Mouse (Mus musculus): ENCODE data around the gene Etaa1.
"Not testable (repeated sequence)": the region's sequence is repeated elsewhere in the genome, so short reads cannot be mapped to it uniquely, and the experiment has no call there.

The Etaa1 gene

GRCm38 (mm10) chr11:17953231-17954134 is at the start of gene Etaa1:
Etaa1 (minus strand) TSS chr11:17953875.
- peak; percentile 93 for DNase-seq (ENCODE audit: low spot score in 2 of 2)

DNA sequence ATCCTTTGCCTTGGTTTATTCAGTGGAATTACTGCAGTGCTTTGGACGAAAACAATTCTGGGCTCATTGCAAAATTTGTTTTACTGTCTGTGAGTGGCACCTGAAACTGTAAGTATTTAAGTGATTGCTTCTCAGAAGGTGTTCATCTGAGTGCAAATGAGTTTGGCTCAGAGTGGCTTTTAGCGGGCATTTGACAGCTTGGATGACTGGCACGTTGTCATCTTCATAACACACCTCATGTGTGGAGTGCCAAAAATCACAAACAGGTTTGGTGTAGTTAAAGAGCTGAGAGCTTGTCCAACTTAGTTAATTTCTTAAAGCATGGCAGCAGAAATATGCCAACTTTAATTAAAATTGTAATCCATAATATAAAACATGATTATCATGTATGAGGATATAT is 40.5 kb upstream of the Etaa1 start:
- no peak for DNase-seq (ENCODE audit: low spot score in 2 of 2)

DNA sequence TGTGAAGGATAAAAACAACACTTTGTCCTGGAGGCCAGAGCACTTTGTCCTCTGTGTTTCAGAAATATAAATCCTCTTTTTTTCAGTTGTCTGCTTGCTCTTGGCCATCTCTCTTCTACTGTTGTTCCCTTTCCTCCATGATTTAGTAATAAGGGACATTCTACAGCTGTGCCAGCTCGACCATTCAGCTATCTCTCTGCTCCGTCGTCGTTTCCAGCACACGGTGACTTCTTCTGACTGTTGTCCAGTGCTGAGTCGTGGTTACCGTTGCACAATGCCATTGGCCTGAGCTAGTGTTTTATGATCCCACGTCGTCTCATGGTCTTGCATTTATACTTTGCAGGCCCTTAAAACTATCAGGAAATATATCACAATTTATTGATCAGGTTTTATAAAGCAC is 38.6 kb upstream of the Etaa1 start:
- no peak for DNase-seq (ENCODE audit: low spot score in 2 of 2)

- no peak for DNase-seq (ENCODE audit: low spot score in 2 of 2)
Measured at GRCm38 (mm10) chr11:17983331-17983730, 29.7 kb upstream of the Etaa1 start.

GRCm38 (mm10) chr11:17981246-17981645 is 27.6 kb upstream of the Etaa1 start:
- DNase-seq (ENCODE audit: low spot score in 2 of 2) = no peak

DNA sequence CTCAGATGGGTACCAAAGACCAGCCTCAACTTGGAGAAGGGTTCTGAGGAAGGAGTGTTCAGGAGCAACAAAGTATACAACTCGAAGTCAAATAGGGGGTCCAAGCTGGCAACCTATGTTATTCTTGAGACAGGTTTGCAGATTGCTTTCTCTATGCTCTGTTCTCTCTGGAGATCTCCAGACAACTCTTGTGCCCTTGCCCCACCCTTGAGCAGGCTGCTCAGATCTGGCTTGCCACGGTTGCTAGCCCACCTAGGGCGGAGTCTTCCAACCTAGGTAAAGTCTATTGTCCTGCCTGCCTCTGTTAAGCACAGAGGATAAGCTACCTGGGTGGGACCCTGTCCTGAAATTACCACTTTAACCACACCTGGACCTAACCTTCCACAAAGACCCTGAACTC is 21.9 kb upstream of the Etaa1 start:
- DNase-seq (ENCODE audit: low spot score in 2 of 2) = no peak

- DNase-seq (ENCODE audit: low spot score in 2 of 2) = no peak
Measured at GRCm38 (mm10) chr11:17952791-17953190, 884 bp downstream of the Etaa1 start.

GRCm38 (mm10) chr11:17951336-17951735 is 2.3 kb downstream of the Etaa1 start:
- no peak for DNase-seq (ENCODE audit: low spot score in 2 of 2)

GRCm38 (mm10) chr11:17939168-17939567 is 14.5 kb downstream of the Etaa1 start:
- no peak for DNase-seq (ENCODE audit: low spot score in 2 of 2)

DNA sequence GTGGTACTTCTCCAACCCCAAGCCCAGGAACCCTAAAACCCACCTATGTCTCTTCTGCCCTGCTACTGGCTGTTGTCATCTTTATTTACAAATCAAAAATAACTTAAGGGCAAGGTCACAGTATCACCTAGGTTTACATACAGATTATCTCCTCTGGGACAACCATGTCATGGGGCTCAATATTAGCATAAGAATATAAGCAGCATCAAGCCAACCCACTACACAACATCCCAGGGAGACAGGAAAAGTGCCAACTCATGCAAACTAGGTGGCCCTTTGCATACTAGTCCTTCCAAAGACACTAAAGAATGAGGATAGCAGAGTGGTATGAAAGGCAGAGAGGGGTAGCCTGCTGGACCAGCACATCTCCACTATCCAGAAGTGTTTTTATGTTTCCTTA is 15.7 kb downstream of the Etaa1 start:
- DNase-seq (ENCODE audit: low spot score in 2 of 2) = no peak

DNA sequence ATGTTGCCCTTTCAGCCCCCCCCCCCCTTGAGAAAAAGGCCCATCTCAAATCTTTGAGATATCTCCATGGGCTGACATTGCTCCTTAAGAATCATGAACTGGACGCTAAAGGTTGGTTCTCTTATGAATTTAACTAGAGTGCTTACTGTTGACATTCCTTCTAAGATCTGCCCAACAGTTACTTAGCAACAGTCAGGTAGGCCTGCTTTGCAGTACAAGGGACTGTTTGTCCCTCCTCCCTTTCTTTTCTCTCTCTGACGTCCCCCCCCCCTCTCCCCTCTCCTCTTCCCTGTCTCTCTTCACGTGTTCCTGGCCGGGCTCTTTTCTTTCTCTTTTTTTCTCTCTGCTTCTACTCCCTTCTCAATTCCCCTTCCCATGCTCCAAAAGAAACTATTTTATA is 35.8 kb downstream of the Etaa1 start:
- DNase-seq (ENCODE audit: low spot score in 2 of 2) = no peak

- DNase-seq (ENCODE audit: low spot score in 2 of 2) = no peak
Measured at GRCm38 (mm10) chr11:17917101-17917500, 36.6 kb downstream of the Etaa1 start.

DNA sequence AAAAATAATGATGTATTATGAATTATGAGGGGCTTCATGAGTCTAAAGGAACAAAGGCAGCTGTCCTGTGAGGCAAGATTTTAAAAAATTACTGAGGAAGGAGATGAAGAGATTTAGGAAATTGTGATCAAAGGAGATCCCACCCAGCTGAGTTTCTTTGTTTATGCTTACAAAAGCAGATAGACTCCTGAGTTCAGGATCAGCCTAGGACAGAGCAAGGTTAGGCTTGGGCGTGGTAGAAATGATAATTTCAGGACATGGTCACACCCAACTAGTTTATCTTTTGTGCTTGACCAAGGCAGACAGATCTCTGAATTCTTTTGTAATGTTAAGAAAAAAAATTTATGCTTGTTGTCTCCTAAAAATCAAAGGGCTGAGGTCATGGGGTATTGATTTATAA is 37.2 kb downstream of the Etaa1 start:
- no peak for DNase-seq (ENCODE audit: low spot score in 2 of 2)

DNA sequence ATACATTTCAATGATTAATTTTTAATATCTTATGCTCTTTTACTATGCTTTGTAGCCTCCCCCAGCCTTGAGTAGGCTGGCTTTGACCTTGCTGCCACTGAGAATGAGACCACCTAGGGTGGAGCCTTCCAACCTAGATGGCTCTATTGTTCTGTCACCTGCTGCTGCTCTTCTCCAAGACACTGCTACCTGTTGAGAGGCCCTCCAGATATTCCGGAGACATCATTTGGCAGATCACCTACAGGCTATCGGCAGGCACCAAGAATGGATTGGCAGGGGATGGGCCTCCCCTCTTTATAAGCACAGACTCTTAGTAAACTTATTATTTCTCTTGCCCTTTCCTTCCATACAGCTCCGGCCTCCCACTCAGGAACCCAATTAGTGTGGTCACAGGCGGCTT is 52.7 kb downstream of the Etaa1 start:
- DNase-seq (ENCODE audit: low spot score in 2 of 2) = not testable (repeated sequence)

Data from heart, adult 9 months (tissue).